Mouse (Mus musculus): ENCODE results near the gene Snrnp70. TPM values are rescaled to one million over a fixed set of nuclear protein-coding genes. Genes with fewer than 3 reads are reported as not detected.
A peak's percentile ranks its signal among the peaks of the same experiment; 100 is the strongest.
"Not testable (repeated sequence)": the region's sequence is repeated elsewhere in the genome, so short reads cannot be mapped to it uniquely, and the experiment has no call there.

Gene Snrnp70
- polyA plus RNA-seq, 1 experiment from 2014 or later, result 157 TPM

- no peak overlapping the region for H3K9ac ChIP-seq (ENCODE audit: low read depth, low read length)
- no peaks in the 10 kb centered on the region for H3K9me3 ChIP-seq (replicated peaks; ENCODE audit: control insufficient read depth, low read length, poor library complexity, severe bottlenecking)
- no peak overlapping the region for H3K4me2 ChIP-seq (ENCODE audit: low read length)
- no peaks in the 10 kb centered on the region for H3K36me3 ChIP-seq (ENCODE audit: control insufficient read depth, insufficient read depth, low read length)
- no peak overlapping the region for H3K4me3 ChIP-seq (ENCODE audit: low read depth, low read length)
- 44% methylated on average over 6 of the region's 6 CpGs for WGBS
- H3K4me1 ChIP-seq (ENCODE audit: control insufficient read depth, insufficient read depth, low read length), result peaks cover 2% of the 10 kb centered on the region; the same call in 1 of the 2 replicates
- ATAC-seq, result no peak
- H3K27ac ChIP-seq (ENCODE audit: low read length), result no peak overlapping the region
- H3K27me3 ChIP-seq (ENCODE audit: control insufficient read depth, insufficient read depth, low read depth, low read length), result peaks cover 38% of the 10 kb centered on the region
These were observed 8.2 kb upstream of the Snrnp70 start for GRCm38 (mm10) chr7:45403532-45404261.

- Histone ChIP-seq H3K9me3 (replicated peaks; ENCODE audit: control insufficient read depth, low read length, poor library complexity, severe bottlenecking) (no peaks in the 10 kb centered on the region), H3K27me3 (ENCODE audit: control insufficient read depth, insufficient read depth, low read depth, low read length) (peaks cover 19% of the 10 kb centered on the region), H3K27ac (ENCODE audit: low read length) (no peak overlapping the region), H3K9ac (ENCODE audit: low read depth, low read length) (no peak overlapping the region), H3K36me3 (ENCODE audit: control insufficient read depth, insufficient read depth, low read length) (no peaks in the 10 kb centered on the region), H3K4me3 (ENCODE audit: low read depth, low read length) (no peak overlapping the region), H3K4me1 (ENCODE audit: control insufficient read depth, insufficient read depth, low read length) (peaks cover under 1% of the 10 kb centered on the region; the same call in 1 of the 2 replicates), H3K4me2 (ENCODE audit: low read length) (no peak overlapping the region)
- no peak for ATAC-seq
- 69% methylated on average over 10 of the region's 10 CpGs for WGBS
These were observed 6.1 kb upstream of the Snrnp70 start for GRCm38 (mm10) chr7:45401521-45402085.

GRCm38 (mm10) chr7:45396787-45397186 is 1.2 kb upstream of the Snrnp70 start:
- Histone ChIP-seq H3K27me3 (ENCODE audit: control insufficient read depth, insufficient read depth, low read depth, low read length) (no peaks in the 10 kb centered on the region), H3K4me1 (ENCODE audit: control insufficient read depth, insufficient read depth, low read length) (peaks cover 20% of the 10 kb centered on the region), H3K4me2 (ENCODE audit: low read length) (no peak overlapping the region), H3K9ac (ENCODE audit: low read depth, low read length) (no peak overlapping the region), H3K4me3 (ENCODE audit: low read depth, low read length) (no peak overlapping the region), H3K9me3 (replicated peaks; ENCODE audit: control insufficient read depth, low read length, poor library complexity, severe bottlenecking) (no peaks in the 10 kb centered on the region), H3K27ac (ENCODE audit: low read length) (no peak overlapping the region), H3K36me3 (ENCODE audit: control insufficient read depth, insufficient read depth, low read length) (peaks cover 1% of the 10 kb centered on the region; the same call in 1 of the 2 replicates)
- ATAC-seq, result no peak
- WGBS, result 75% methylated on average over 2 of the region's 2 CpGs

GRCm38 (mm10) chr7:45396337-45396775 is 814 bp upstream of the Snrnp70 start:
- H3K36me3 ChIP-seq (ENCODE audit: control insufficient read depth, insufficient read depth, low read length), result not testable (repeated sequence)
- ATAC-seq, result peak; percentile 23; the same call in 1 of the 2 replicates
- peak overlapping the region; percentile 48 for H3K4me3 ChIP-seq (ENCODE audit: low read depth, low read length)

GRCm38 (mm10) chr7:45395129-45395541 is 407 bp downstream of the Snrnp70 start:
- Histone ChIP-seq H3K27me3 (ENCODE audit: control insufficient read depth, insufficient read depth, low read depth, low read length) (no peaks in the 10 kb centered on the region), H3K9ac (ENCODE audit: low read depth, low read length) (peak overlapping the region; percentile 69), H3K4me2 (ENCODE audit: low read length) (peak overlapping the region; percentile 92), H3K4me1 (ENCODE audit: control insufficient read depth, insufficient read depth, low read length) (peaks cover 20% of the 10 kb centered on the region), H3K9me3 (replicated peaks; ENCODE audit: control insufficient read depth, low read length, poor library complexity, severe bottlenecking) (no peaks in the 10 kb centered on the region), H3K36me3 (ENCODE audit: control insufficient read depth, insufficient read depth, low read length) (peaks cover 11% of the 10 kb centered on the region), H3K4me3 (ENCODE audit: low read depth, low read length) (peak overlapping the region; percentile 48), H3K27ac (ENCODE audit: low read length) (peak overlapping the region; percentile 91)
- ATAC-seq, result peak; percentile 80
- WGBS, result 0% methylated on average over 19 of the region's 20 CpGs

More at GRCm38 (mm10) chr7:45396337-45396775, 814 bp upstream of the Snrnp70 start:
- Histone ChIP-seq H3K4me2 (ENCODE audit: low read length) (peak overlapping the region; percentile 62), H3K9ac (ENCODE audit: low read depth, low read length) (peak overlapping the region; percentile 52; the same call in 1 of the 2 replicates), H3K4me1 (ENCODE audit: control insufficient read depth, insufficient read depth, low read length) (peaks cover 20% of the 10 kb centered on the region), H3K27ac (ENCODE audit: low read length) (peak overlapping the region; percentile 88; the same call in 1 of the 2 replicates)
- H3K27me3 ChIP-seq (ENCODE audit: control insufficient read depth, insufficient read depth, low read depth, low read length); H3K9me3 ChIP-seq (replicated peaks; ENCODE audit: control insufficient read depth, low read length, poor library complexity, severe bottlenecking): not testable (repeated sequence)
- WGBS, result 4% methylated on average over 3 of the region's 3 CpGs

- WGBS, result 93% methylated on average over 3 of the region's 3 CpGs
- Histone ChIP-seq H3K36me3 (ENCODE audit: control insufficient read depth, insufficient read depth, low read length) (peaks cover 66% of the 10 kb centered on the region), H3K4me2 (ENCODE audit: low read length) (no peak overlapping the region), H3K4me3 (ENCODE audit: low read depth, low read length) (no peak overlapping the region), H3K4me1 (ENCODE audit: control insufficient read depth, insufficient read depth, low read length) (no peaks in the 10 kb centered on the region), H3K27ac (ENCODE audit: low read length) (no peak overlapping the region), H3K9ac (ENCODE audit: low read depth, low read length) (no peak overlapping the region), H3K9me3 (replicated peaks; ENCODE audit: control insufficient read depth, low read length, poor library complexity, severe bottlenecking) (no peaks in the 10 kb centered on the region), H3K27me3 (ENCODE audit: control insufficient read depth, insufficient read depth, low read depth, low read length) (no peaks in the 10 kb centered on the region)
- no peak for ATAC-seq
These were observed 9.5 kb downstream of the Snrnp70 start for GRCm38 (mm10) chr7:45386077-45386476.

- no peaks in the 10 kb centered on the region for H3K27me3 ChIP-seq (ENCODE audit: control insufficient read depth, insufficient read depth, low read depth, low read length)
- H3K4me2 ChIP-seq (ENCODE audit: low read length), result no peak overlapping the region
- no peak overlapping the region for H3K27ac ChIP-seq (ENCODE audit: low read length)
- no peaks in the 10 kb centered on the region for H3K9me3 ChIP-seq (replicated peaks; ENCODE audit: control insufficient read depth, low read length, poor library complexity, severe bottlenecking)
- H3K4me1 ChIP-seq (ENCODE audit: control insufficient read depth, insufficient read depth, low read length), result no peaks in the 10 kb centered on the region
- ATAC-seq, result no peak
- peaks cover 50% of the 10 kb centered on the region for H3K36me3 ChIP-seq (ENCODE audit: control insufficient read depth, insufficient read depth, low read length)
- no peak overlapping the region for H3K4me3 ChIP-seq (ENCODE audit: low read depth, low read length)
- no peak overlapping the region for H3K9ac ChIP-seq (ENCODE audit: low read depth, low read length)
- 94% methylated on average over 1 of the region's 1 CpGs for WGBS
These were observed 19.5 kb downstream of the Snrnp70 start for GRCm38 (mm10) chr7:45376057-45376456.

GRCm38 (mm10) chr7:45374620-45375019 is 20.9 kb downstream of the Snrnp70 start:
- no peak overlapping the region for H3K4me2 ChIP-seq (ENCODE audit: low read length)
- H3K36me3 ChIP-seq (ENCODE audit: control insufficient read depth, insufficient read depth, low read length), result peaks cover 40% of the 10 kb centered on the region
- no peaks in the 10 kb centered on the region for H3K9me3 ChIP-seq (replicated peaks; ENCODE audit: control insufficient read depth, low read length, poor library complexity, severe bottlenecking)
- WGBS, result 90% methylated on average over 8 of the region's 8 CpGs
- no peak overlapping the region for H3K9ac ChIP-seq (ENCODE audit: low read depth, low read length)
- no peaks in the 10 kb centered on the region for H3K27me3 ChIP-seq (ENCODE audit: control insufficient read depth, insufficient read depth, low read depth, low read length)
- no peak for ATAC-seq
- no peak overlapping the region for H3K27ac ChIP-seq (ENCODE audit: low read length)
- H3K4me1 ChIP-seq (ENCODE audit: control insufficient read depth, insufficient read depth, low read length), result peaks cover 9% of the 10 kb centered on the region; the same call in 1 of the 2 replicates
- H3K4me3 ChIP-seq (ENCODE audit: low read depth, low read length), result no peak overlapping the region

GRCm38 (mm10) chr7:45372371-45372770 is 23.2 kb downstream of the Snrnp70 start:
- Histone ChIP-seq H3K9ac (ENCODE audit: low read depth, low read length) (no peak overlapping the region), H3K4me2 (ENCODE audit: low read length) (no peak overlapping the region), H3K9me3 (replicated peaks; ENCODE audit: control insufficient read depth, low read length, poor library complexity, severe bottlenecking) (no peaks in the 10 kb centered on the region), H3K4me1 (ENCODE audit: control insufficient read depth, insufficient read depth, low read length) (peaks cover 18% of the 10 kb centered on the region), H3K4me3 (ENCODE audit: low read depth, low read length) (no peak overlapping the region), H3K36me3 (ENCODE audit: control insufficient read depth, insufficient read depth, low read length) (peaks cover 22% of the 10 kb centered on the region), H3K27ac (ENCODE audit: low read length) (no peak overlapping the region), H3K27me3 (ENCODE audit: control insufficient read depth, insufficient read depth, low read depth, low read length) (peaks cover 3% of the 10 kb centered on the region; the same call in 1 of the 2 replicates)
- WGBS, result 76% methylated on average over 5 of the region's 5 CpGs
- ATAC-seq, result no peak

Data from midbrain, embryonic 16.5 days (tissue).